Mouse (Mus musculus): ENCODE measurements around the gene Slc25a4.
A peak's percentile ranks its signal among the peaks of the same experiment; 100 is the strongest.

DNA sequence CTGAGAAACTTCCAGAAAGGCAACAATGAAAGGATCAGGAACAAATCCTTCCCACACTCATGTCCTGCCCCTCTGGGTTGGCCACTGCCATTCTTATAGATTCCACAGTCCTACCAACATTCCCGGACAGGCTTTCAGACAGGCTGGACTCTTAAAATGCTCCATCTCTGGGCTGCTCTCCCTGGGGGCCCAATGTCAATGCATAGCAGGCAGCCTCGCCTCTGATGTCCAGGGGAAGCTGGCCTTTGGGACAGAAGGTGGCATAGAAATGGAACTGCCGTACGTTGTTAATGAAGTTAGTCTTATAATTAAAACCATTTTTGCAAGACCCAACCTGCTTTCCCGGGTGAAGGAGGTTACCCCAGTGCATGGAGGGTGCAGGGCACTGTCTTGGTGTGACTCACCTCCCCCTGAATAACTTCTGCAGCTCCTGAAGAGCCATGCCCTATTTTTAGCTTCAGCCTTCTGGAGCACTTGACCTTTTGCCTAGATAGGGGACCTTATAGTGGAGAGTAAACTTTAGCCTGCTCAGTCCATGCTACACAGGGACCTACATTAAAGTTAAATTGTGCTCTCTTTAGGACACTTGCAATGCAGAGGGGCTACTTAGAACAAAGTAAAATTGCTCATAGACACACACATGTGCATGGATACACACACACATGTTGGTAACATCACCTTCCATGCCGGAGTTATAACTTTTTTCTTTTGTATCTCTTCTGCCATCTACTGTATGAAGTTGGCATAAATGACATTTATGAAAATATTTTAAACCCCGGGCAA lies 25.5 kb upstream of the Slc25a4 start:
- TF ChIP-seq CTCF (IDR thresholded peaks at IDR 0.05; ENCODE audit: low read depth): peak; percentile 49
- peak; percentile 82 for TF ChIP-seq EP300 (IDR thresholded peaks at IDR 0.05; ENCODE audit: low read depth)
